Mouse (Mus musculus) liver, embryonic 14.5 days (tissue): Measurements from ENCODE around the gene Evx1. TPM values are rescaled to one million over a fixed set of nuclear protein-coding genes. Genes with fewer than 3 reads are reported as not detected.

Experiments
- ATAC-seq: fragments of 200-750 bp; cut with Nextera tagmentation; 2 replicates; pipeline ENCODE4 v1.8.0; 2017; ENCODE audit warnings: moderate number of reproducible peaks, mild to moderate bottlenecking, moderate library complexity; ENCODE audit not compliant: insufficient read depth
- DNase-seq, 3 experiments: peaks; one replicate each; pipeline ENCODE4 v3.0.0-alpha.2; 2012 to 2013; ENCODE audit warnings: low read depth in 3 of 3, low spot score in 3 of 3
- H3K27ac ChIP-seq: fragments of 300-500 bp; sonication (generic); 2 replicates; pipeline ENCODE4 v1.5.1; 2014; ENCODE audit warnings: moderate library complexity, mild to moderate bottlenecking, control low read depth, inconsistent platforms
- H3K27me3 ChIP-seq: fragments of 300-500 bp; sonication (generic); 2 replicates; pipeline ENCODE4 v1.6.1; 2014; ENCODE audit warnings: mild to moderate bottlenecking, low read length, moderate library complexity; ENCODE audit not compliant: control insufficient read depth, insufficient read depth
- H3K36me3 ChIP-seq: fragments of 300-500 bp; sonication (generic); replicated peaks from 2 replicates; pipeline ENCODE4 v1.6.1; 2014; ENCODE audit warnings: low read depth; ENCODE audit not compliant: control insufficient read depth, insufficient read depth
- H3K4me1 ChIP-seq, 2 experiments: fragments of 200-500 bp in 1 of 2; fragments of 300-500 bp in 1 of 2; sonication (generic) in 1 of 2; replicated peaks; 2 replicates each; pipeline ENCODE4 v1.6.1; 2012 to 2014; ENCODE audit warnings: antibody characterized with exemption in 1 of 2, inconsistent platforms in 1 of 2, low read length in 1 of 2; ENCODE audit not compliant: control insufficient read depth in 2 of 2, insufficient read depth in 2 of 2
- H3K4me2 ChIP-seq: fragments of 300-500 bp; sonication (generic); 2 replicates; pipeline ENCODE4 v1.6.1; 2014; ENCODE audit warnings: low read depth, mild to moderate bottlenecking, control low read depth, moderate library complexity
- H3K4me3 ChIP-seq, 2 experiments: fragments of 200-500 bp in 1 of 2; fragments of 300-500 bp in 1 of 2; sonication (generic) in 1 of 2; 2 replicates each; pipeline ENCODE4 v1.5.1; 2012 to 2014; ENCODE audit warnings: low read depth in 2 of 2, low read length in 2 of 2, mild to moderate bottlenecking in 2 of 2, control low read depth in 1 of 2, inconsistent platforms in 1 of 2, moderate library complexity in 1 of 2; ENCODE audit not compliant: insufficient read depth in 1 of 2
- H3K9ac ChIP-seq: fragments of 300-500 bp; sonication (generic); replicated peaks from 2 replicates; pipeline ENCODE4 v1.6.1; 2014; ENCODE audit warnings: mild to moderate bottlenecking, control low read depth, moderate library complexity
- H3K9me3 ChIP-seq: fragments of 300-500 bp; sonication (generic); 2 replicates; pipeline ENCODE4 v1.6.1; 2016; ENCODE audit warnings: low read length, mixed read lengths; ENCODE audit not compliant: control insufficient read depth
- CTCF ChIP-seq: IDR thresholded peaks from 2 replicates; pipeline ENCODE4 v1.5.1; 2016; ENCODE audit warnings: antibody characterized with exemption, low read depth, control low read depth
- EP300 ChIP-seq: IDR thresholded peaks from 2 replicates; pipeline ENCODE4 v1.6.1; 2016; ENCODE audit warnings: antibody characterized with exemption, low read depth
- WGBS: fragments of 180-500 bp; shearing (Covaris S2); extraction: QIAGEN DNeasy Blood & Tissue Kit; methylation state at CpG from one replicate; pipeline ENCODE4 v1.1.7; 2014; ENCODE audit not compliant: insufficient replicate concordance; 5-methylcytosine and 5-hydroxymethylcytosine counted together
- polyA plus RNA-seq, 2 experiments: library from polyadenylated mRNA; depleted of rRNA in 1 of 2; stranded (reverse) in 1 of 2; unstranded in 1 of 2; fragments of >200 nt; fragmentation: Nextera tagmentation in 1 of 2; extraction: Ambion mirVana in 1 of 2; gene quantifications; 2 replicates each; pipeline versions ENCODE4 v1.2.1 to v1.2.3; 2012 to 2014

The Evx1 gene
- polyA plus RNA-seq, 2 experiments = not detected

DNA sequence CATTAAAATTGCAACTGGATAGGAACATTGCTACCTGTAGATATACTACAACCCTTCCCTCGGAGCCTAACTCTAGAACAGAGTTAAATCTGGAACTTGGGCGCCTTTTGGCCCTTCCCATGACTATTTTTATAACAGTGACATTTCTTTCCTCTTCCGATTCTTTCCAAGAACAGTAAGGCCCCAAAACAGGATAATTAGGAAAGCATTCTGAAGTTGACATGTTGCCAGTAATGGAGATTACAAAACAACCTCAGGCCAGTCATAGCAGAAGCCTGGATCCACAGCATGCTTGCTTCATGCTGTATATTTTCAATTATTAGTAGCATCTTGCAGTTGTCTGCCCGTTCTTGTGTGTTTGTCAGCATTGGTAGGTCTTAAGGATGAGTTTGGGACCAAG, 12.5 kb upstream of the Evx1 start:
- Histone ChIP-seq H3K36me3 (no peaks in the 10 kb centered on the region), H3K4me3 (no peak overlapping the region), H3K9me3 (no peaks in the 10 kb centered on the region), H3K4me2 (no peak overlapping the region), H3K4me1 (no peaks in the 10 kb centered on the region), H3K27ac (no peak overlapping the region), H3K9ac (no peak overlapping the region), H3K27me3 (peaks cover 5% of the 10 kb centered on the region)
- DNase-seq (no peak), ATAC-seq (no peak)
- no peak for TF ChIP-seq CTCF
- TF ChIP-seq EP300 = no peak
- 37% methylated on average over 4 of the region's 4 CpGs for WGBS

DNA sequence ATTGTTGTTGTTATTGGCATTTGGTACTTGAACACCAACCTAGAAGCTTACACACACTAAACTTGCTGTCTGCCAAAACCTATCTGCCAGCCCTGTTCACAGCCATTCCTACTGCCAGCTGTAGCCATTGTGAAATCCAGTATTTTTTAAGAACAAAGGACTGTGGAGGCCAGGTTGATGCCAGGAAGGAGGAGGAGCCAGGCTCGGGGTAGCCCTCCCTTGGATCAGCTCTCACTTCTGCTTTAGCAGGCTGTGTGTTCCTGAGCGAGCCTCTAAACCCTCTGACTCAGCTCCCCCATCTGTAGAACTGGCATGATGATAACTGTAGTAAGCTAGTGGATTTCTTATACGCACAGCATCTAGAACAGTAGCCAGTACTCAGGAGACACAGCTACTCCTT, 9.9 kb upstream of the Evx1 start:
- Histone ChIP-seq H3K4me2 (no peak overlapping the region), H3K4me1 (no peaks in the 10 kb centered on the region), H3K9ac (no peak overlapping the region), H3K27ac (no peak overlapping the region), H3K9me3 (no peaks in the 10 kb centered on the region), H3K27me3 (peaks cover 28% of the 10 kb centered on the region), H3K4me3 (no peak overlapping the region), H3K36me3 (no peaks in the 10 kb centered on the region)
- WGBS = 28% methylated on average over 3 of the region's 3 CpGs
- TF ChIP-seq CTCF = no peak
- TF ChIP-seq EP300 = no peak
- DNase-seq (no peak), ATAC-seq (no peak)

DNA sequence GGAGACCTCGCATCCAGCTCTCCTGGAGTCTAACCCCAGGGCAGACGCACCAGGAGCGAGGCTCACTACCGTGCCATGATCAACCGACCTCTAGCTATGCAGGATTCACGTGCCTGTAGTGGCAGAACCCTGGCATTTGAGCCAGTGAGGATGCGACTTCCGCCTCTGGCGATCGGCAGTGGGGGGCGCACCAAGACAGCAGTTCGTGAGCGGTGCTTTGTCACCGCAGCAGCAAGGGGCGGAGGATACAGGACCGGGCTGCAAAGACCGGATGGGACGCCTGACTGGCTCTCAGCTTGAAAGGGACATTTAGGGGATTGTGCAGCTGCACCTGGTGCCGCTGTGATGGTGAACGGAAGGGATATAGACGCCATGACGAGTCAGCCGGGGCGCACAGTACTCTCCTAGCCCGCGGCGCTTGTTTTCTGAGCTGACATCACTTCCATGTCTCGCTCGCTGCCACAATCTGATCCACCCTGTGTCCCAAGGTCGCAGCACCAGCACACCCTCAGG, 7.4 kb upstream of the Evx1 start:
- Histone ChIP-seq H3K4me3 (peak overlapping the region; percentile 17 to 20; a peak in 3 of 4 replicates), H3K27me3 (peaks cover 53% of the 10 kb centered on the region), H3K9me3 (no peaks in the 10 kb centered on the region), H3K9ac (no peak overlapping the region), H3K4me1 (no peaks in the 10 kb centered on the region), H3K27ac (no peak overlapping the region), H3K36me3 (no peaks in the 10 kb centered on the region), H3K4me2 (peak overlapping the region; percentile 38)
- ATAC-seq (no peak), DNase-seq (no peak)
- TF ChIP-seq EP300 (no peak), CTCF (peak; percentile 66)
- WGBS = 1% methylated on average over 30 of the region's 30 CpGs

DNA sequence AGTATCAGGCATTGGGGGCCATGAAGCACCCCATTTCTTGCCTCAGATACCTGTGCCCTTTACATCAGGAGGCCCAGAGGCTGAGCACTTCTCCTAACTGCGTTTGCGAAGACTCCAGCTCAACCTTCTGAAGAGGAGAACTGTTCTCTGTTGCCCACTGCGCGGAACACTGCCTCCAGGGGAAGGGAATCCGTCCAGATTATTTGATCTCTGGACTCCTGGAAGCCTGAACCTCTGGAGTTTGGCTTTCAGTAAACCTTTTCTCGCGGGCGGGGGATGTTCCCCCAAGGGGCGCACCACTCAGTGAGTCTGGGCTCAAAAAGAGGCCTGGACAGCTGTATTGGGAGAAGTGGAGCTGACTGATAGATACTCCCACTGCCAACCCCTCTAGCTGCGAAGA, 3.5 kb upstream of the Evx1 start:
- Histone ChIP-seq H3K27me3 (peaks cover 91% of the 10 kb centered on the region), H3K9ac (no peak overlapping the region), H3K4me3 (no peak overlapping the region), H3K9me3 (no peaks in the 10 kb centered on the region), H3K4me1 (no peaks in the 10 kb centered on the region), H3K4me2 (no peak overlapping the region), H3K27ac (no peak overlapping the region), H3K36me3 (no peaks in the 10 kb centered on the region)
- DNase-seq = no peak
- ATAC-seq = no peak
- no peak for TF ChIP-seq CTCF
- no peak for TF ChIP-seq EP300
- 26% methylated on average over 10 of the region's 10 CpGs for WGBS

DNA sequence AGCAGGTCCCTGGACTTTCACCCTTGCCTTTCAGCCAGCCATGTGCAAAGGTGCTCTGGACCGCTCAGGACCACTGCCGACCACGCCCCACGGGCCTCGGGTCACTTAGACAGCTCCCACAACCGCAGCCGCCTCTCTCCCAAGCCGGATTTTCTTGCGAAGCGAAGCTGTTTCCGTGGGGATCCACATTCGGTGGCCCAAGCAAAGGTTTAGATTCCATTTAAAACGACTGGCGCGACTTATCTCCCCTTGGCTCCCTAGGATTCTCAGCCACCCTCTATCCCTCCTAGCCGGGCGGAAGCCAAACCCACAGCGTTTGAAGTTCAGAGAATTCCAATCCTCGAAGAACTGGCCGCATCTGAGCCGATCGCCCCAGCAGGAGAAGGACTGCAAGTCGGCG, 2.9 kb upstream of the Evx1 start:
- Histone ChIP-seq H3K9ac (no peak overlapping the region), H3K27ac (no peak overlapping the region), H3K4me1 (no peaks in the 10 kb centered on the region), H3K27me3 (peaks cover 96% of the 10 kb centered on the region), H3K4me3 (no peak overlapping the region), H3K36me3 (no peaks in the 10 kb centered on the region), H3K9me3 (no peaks in the 10 kb centered on the region), H3K4me2 (no peak overlapping the region)
- ATAC-seq (no peak), DNase-seq (no peak)
- TF ChIP-seq CTCF (no peak), EP300 (no peak)
- 3% methylated on average over 24 of the region's 24 CpGs for WGBS
